Mouse (Mus musculus): ENCODE measurements at regions not wholly inside any gene's neighbourhood (a gene's known extent, or its start where the extent isn't known, plus 50 kb on each side); places are given as distances from the start of the nearest gene placed in this dataset.

DNA sequence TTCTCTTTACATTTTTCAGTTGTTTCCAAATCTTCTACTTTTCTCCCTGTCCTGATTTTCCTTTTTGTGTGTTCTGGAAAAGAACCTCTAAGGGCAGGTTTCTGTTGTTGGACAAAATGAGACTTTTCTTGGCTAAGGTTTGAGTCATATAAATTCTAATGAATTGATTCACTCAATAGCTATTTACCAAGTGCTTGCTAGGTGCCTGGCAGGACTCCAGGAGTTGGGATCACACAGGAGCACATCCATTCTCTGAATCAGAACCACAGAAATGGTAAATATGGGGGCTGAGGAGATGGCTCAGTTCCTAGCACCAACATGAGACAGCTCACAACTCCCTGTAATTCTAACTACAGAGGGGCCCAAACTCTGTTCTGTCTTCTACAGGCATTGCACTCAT is 67.4 kb upstream of the Nyx start:
- H3K27me3 ChIP-seq (replicated peaks; ENCODE audit: low read depth, poor library complexity, severe bottlenecking): peaks cover 41% of the 10 kb centered on the region
- no peak overlapping the region for H3K27ac ChIP-seq (replicated peaks)
- H3K4me3 ChIP-seq: no peak overlapping the region
- H3K36me3 ChIP-seq (replicated peaks): no peaks in the 10 kb centered on the region
- H3K4me1 ChIP-seq: no peaks in the 10 kb centered on the region
- no peaks in the 10 kb centered on the region for H3K9me3 ChIP-seq
- no peak for DNase-seq (ENCODE audit: low spot score)

DNA sequence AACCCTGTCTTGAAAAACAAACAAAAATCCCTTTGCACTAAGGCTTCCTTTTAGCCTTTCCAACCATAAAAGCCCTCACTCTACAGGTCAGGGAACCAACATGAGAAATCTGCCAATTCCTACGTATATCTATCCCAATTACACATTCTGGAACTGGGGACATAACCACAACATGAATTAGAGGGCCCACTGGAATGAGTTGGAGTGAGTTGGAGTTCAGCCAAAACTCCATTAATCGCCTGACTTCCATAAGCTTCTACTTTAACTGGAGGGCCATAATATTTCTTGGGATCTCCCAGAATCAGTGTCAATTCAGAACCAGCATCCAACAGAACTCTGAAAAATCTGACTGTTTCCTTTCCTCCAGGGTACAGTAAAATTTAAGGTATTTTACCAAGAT is 53.2 kb upstream of the Nyx start:
- peaks cover 97% of the 10 kb centered on the region for H3K27me3 ChIP-seq (replicated peaks; ENCODE audit: low read depth, poor library complexity, severe bottlenecking)
- no peaks in the 10 kb centered on the region for H3K9me3 ChIP-seq
- no peaks in the 10 kb centered on the region for H3K36me3 ChIP-seq (replicated peaks)
- H3K4me1 ChIP-seq: no peaks in the 10 kb centered on the region
- no peak overlapping the region for H3K4me3 ChIP-seq
- H3K27ac ChIP-seq (replicated peaks): no peak overlapping the region
- no peak for DNase-seq (ENCODE audit: low spot score)
- WGBS: 77% methylated on average over 2 of the region's 2 CpGs

DNA sequence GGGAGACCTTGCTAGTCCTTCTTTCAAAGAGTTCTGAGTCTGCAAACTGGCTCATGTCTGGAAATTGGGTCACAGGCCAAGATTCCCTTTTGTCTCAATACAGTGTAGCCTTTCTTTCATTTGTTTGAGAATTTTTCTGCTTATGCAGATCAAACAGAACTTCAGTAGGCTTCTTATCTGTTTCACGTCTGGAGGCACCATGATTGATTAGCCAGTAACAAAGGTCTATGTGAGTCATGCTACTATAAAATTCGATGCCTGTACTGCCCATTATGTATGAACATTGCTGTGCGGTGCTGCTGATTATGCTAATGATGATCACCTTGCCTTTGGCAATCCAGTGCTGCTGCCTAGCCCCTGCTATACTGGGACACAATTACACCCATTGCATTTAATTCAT is 52.8 kb upstream of the Nyx start:
- no peak overlapping the region for H3K4me3 ChIP-seq
- H3K4me1 ChIP-seq: no peaks in the 10 kb centered on the region
- H3K27ac ChIP-seq (replicated peaks): no peak overlapping the region
- peaks cover 99% of the 10 kb centered on the region for H3K27me3 ChIP-seq (replicated peaks; ENCODE audit: low read depth, poor library complexity, severe bottlenecking)
- H3K9me3 ChIP-seq: no peaks in the 10 kb centered on the region
- WGBS: 78% methylated on average over 3 of the region's 3 CpGs
- no peaks in the 10 kb centered on the region for H3K36me3 ChIP-seq (replicated peaks)
- no peak for DNase-seq (ENCODE audit: low spot score)

Measured in embryonic facial prominence, embryonic 10.5 days (tissue).